Mouse (Mus musculus) liver, adult 2 months (tissue): ENCODE data around the gene Mien1.

Source experiments
- CTCF ChIP-seq: fragments of 200-500 bp; IDR thresholded peaks from 2 replicates; pipeline ENCODE4 v1.5.1; 2011; ENCODE audit warnings: low read depth, low read length, control low read depth
- POLR2A ChIP-seq: fragments of 200-500 bp; IDR thresholded peaks from 2 replicates; pipeline ENCODE4 v1.6.1; 2011; ENCODE audit warnings: low read length, control low read depth; ENCODE audit not compliant: insufficient read depth; ENCODE audit errors: extremely low read depth

DNA sequence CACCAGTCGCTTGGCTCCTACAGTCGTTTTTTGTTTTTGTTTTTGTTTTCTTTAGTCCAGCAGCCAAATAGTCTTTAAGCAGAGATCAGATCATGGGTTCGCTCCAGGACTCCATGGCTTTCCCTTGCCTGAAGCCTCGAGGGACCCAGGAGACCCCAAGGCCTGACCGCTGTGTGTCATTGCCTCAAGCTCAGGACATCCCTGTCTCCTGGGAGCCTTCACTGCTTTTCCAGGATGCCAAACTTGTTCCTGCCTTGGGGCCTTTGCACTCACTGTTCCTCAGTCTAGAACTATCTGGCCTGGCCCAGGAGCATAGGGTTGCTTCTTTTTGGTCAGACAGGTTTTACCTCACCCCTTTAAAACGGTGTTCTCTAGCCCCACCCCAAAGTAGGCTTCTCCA, 32.2 kb downstream of the Mien1 start:
- TF ChIP-seq CTCF (no peak), POLR2A (no peak)
